Mouse (Mus musculus): ENCODE data around the gene Cacnb2. TPM values are rescaled to one million over a fixed set of nuclear protein-coding genes. Genes with fewer than 3 reads are reported as not detected.

Gene Cacnb2
- total and polyA plus RNA-seq, 2 experiments from 2014 or later, result 12.1 to 71.6 TPM

- no peak overlapping the region for H3K27ac ChIP-seq (ENCODE audit: low read depth)
- no peak overlapping the region for H3K9ac ChIP-seq (replicated peaks; ENCODE audit: low read depth, low read length)
- no peaks in the 10 kb centered on the region for H3K36me3 ChIP-seq (replicated peaks; ENCODE audit: control insufficient read depth, insufficient read depth, low read length)
- WGBS, result 47% methylated on average over 7 of the region's 7 CpGs
- no peak for ATAC-seq (ENCODE audit: insufficient read depth, low read depth)
- no peak for DNase-seq (ENCODE audit: low spot score)
- H3K4me1 ChIP-seq (ENCODE audit: control insufficient read depth, insufficient read depth), result no peaks in the 10 kb centered on the region; the same call in 1 of the 2 replicates
- no peaks in the 10 kb centered on the region for H3K9me3 ChIP-seq (replicated peaks; ENCODE audit: control insufficient read depth, low read length)
- peak overlapping the region; percentile 31 for H3K4me2 ChIP-seq (ENCODE audit: low read depth, low read length)
- no peaks in the 10 kb centered on the region for H3K27me3 ChIP-seq (ENCODE audit: control insufficient read depth, insufficient read depth, low read length)
- TF ChIP-seq EP300 (IDR thresholded peaks at IDR 0.05; ENCODE audit: low read depth) (no peak), CTCF (IDR thresholded peaks at IDR 0.05; ENCODE audit: low read depth) (no peak)
- H3K4me3 ChIP-seq (ENCODE audit: low read depth, low read length), result no peak overlapping the region
Observed at GRCm38 (mm10) chr2:14740359-14740758, 137.5 kb downstream of the Cacnb2 start.

- no peak overlapping the region for H3K4me3 ChIP-seq (ENCODE audit: low read depth, low read length)
- no peak overlapping the region for H3K27ac ChIP-seq (ENCODE audit: low read depth)
- no peak for DNase-seq (ENCODE audit: low spot score)
- no peaks in the 10 kb centered on the region for H3K27me3 ChIP-seq (ENCODE audit: control insufficient read depth, insufficient read depth, low read length)
- H3K36me3 ChIP-seq (replicated peaks; ENCODE audit: control insufficient read depth, insufficient read depth, low read length), result no peaks in the 10 kb centered on the region
- H3K4me1 ChIP-seq (ENCODE audit: control insufficient read depth, insufficient read depth), result no peaks in the 10 kb centered on the region
- WGBS, result 70% methylated on average over 1 of the region's 1 CpGs
- H3K9ac ChIP-seq (replicated peaks; ENCODE audit: low read depth, low read length), result no peak overlapping the region
- no peak for TF ChIP-seq EP300 (IDR thresholded peaks at IDR 0.05; ENCODE audit: low read depth)
- TF ChIP-seq CTCF (IDR thresholded peaks at IDR 0.05; ENCODE audit: low read depth), result no peak
- no peaks in the 10 kb centered on the region for H3K9me3 ChIP-seq (replicated peaks; ENCODE audit: control insufficient read depth, low read length)
- ATAC-seq (ENCODE audit: insufficient read depth, low read depth), result no peak
- no peak overlapping the region for H3K4me2 ChIP-seq (ENCODE audit: low read depth, low read length)
Observed at GRCm38 (mm10) chr2:14744761-14745160, 141.9 kb downstream of the Cacnb2 start.

- no peak overlapping the region for H3K4me2 ChIP-seq (ENCODE audit: low read depth, low read length)
- ATAC-seq (ENCODE audit: insufficient read depth, low read depth) (no peak), DNase-seq (ENCODE audit: low spot score) (no peak)
- H3K9ac ChIP-seq (replicated peaks; ENCODE audit: low read depth, low read length), result no peak overlapping the region
- H3K4me3 ChIP-seq (ENCODE audit: low read depth, low read length), result no peak overlapping the region
- peaks cover 6% of the 10 kb centered on the region; the same call in 1 of the 2 replicates for H3K4me1 ChIP-seq (ENCODE audit: control insufficient read depth, insufficient read depth)
- H3K27me3 ChIP-seq (ENCODE audit: control insufficient read depth, insufficient read depth, low read length), result no peaks in the 10 kb centered on the region
- WGBS, result 29% methylated on average over 4 of the region's 4 CpGs
- no peaks in the 10 kb centered on the region for H3K9me3 ChIP-seq (replicated peaks; ENCODE audit: control insufficient read depth, low read length)
- H3K27ac ChIP-seq (ENCODE audit: low read depth), result no peak overlapping the region
- TF ChIP-seq CTCF (IDR thresholded peaks at IDR 0.05; ENCODE audit: low read depth), result no peak
- TF ChIP-seq EP300 (IDR thresholded peaks at IDR 0.05; ENCODE audit: low read depth), result no peak
- H3K36me3 ChIP-seq (replicated peaks; ENCODE audit: control insufficient read depth, insufficient read depth, low read length), result no peaks in the 10 kb centered on the region
Observed at GRCm38 (mm10) chr2:14762846-14763245, 160.0 kb downstream of the Cacnb2 start.

GRCm38 (mm10) chr2:14763931-14764330 is 161.0 kb downstream of the Cacnb2 start:
- Histone ChIP-seq H3K4me2 (ENCODE audit: low read depth, low read length) (no peak overlapping the region), H3K9ac (replicated peaks; ENCODE audit: low read depth, low read length) (no peak overlapping the region), H3K4me3 (ENCODE audit: low read depth, low read length) (no peak overlapping the region), H3K4me1 (ENCODE audit: control insufficient read depth, insufficient read depth) (peaks cover 6% of the 10 kb centered on the region; the same call in 1 of the 2 replicates), H3K36me3 (replicated peaks; ENCODE audit: control insufficient read depth, insufficient read depth, low read length) (no peaks in the 10 kb centered on the region), H3K27me3 (ENCODE audit: control insufficient read depth, insufficient read depth, low read length) (no peaks in the 10 kb centered on the region), H3K27ac (ENCODE audit: low read depth) (no peak overlapping the region), H3K9me3 (replicated peaks; ENCODE audit: control insufficient read depth, low read length) (no peaks in the 10 kb centered on the region)
- WGBS, result 69% methylated on average over 6 of the region's 6 CpGs
- DNase-seq (ENCODE audit: low spot score) (no peak), ATAC-seq (ENCODE audit: insufficient read depth, low read depth) (no peak)
- no peak for TF ChIP-seq CTCF (IDR thresholded peaks at IDR 0.05; ENCODE audit: low read depth)
- no peak for TF ChIP-seq EP300 (IDR thresholded peaks at IDR 0.05; ENCODE audit: low read depth)

GRCm38 (mm10) chr2:14769448-14769847 is 166.6 kb downstream of the Cacnb2 start:
- H3K36me3 ChIP-seq (replicated peaks; ENCODE audit: control insufficient read depth, insufficient read depth, low read length), result no peaks in the 10 kb centered on the region

GRCm38 (mm10) chr2:14770635-14771034 is 167.7 kb downstream of the Cacnb2 start:
- Histone ChIP-seq H3K27me3 (ENCODE audit: control insufficient read depth, insufficient read depth, low read length) (no peaks in the 10 kb centered on the region), H3K4me3 (ENCODE audit: low read depth, low read length) (no peak overlapping the region), H3K9me3 (replicated peaks; ENCODE audit: control insufficient read depth, low read length) (no peaks in the 10 kb centered on the region), H3K36me3 (replicated peaks; ENCODE audit: control insufficient read depth, insufficient read depth, low read length) (no peaks in the 10 kb centered on the region), H3K27ac (ENCODE audit: low read depth) (no peak overlapping the region), H3K4me2 (ENCODE audit: low read depth, low read length) (no peak overlapping the region), H3K9ac (replicated peaks; ENCODE audit: low read depth, low read length) (no peak overlapping the region), H3K4me1 (ENCODE audit: control insufficient read depth, insufficient read depth) (no peaks in the 10 kb centered on the region; the same call in 1 of the 2 replicates)
- ATAC-seq (ENCODE audit: insufficient read depth, low read depth) (no peak), DNase-seq (ENCODE audit: low spot score) (no peak)
- no peak for TF ChIP-seq EP300 (IDR thresholded peaks at IDR 0.05; ENCODE audit: low read depth)
- TF ChIP-seq CTCF (IDR thresholded peaks at IDR 0.05; ENCODE audit: low read depth), result no peak
- 73% methylated on average over 4 of the region's 4 CpGs for WGBS

More at GRCm38 (mm10) chr2:14769448-14769847, 166.6 kb downstream of the Cacnb2 start:
- Histone ChIP-seq H3K27ac (ENCODE audit: low read depth) (no peak overlapping the region), H3K4me1 (ENCODE audit: control insufficient read depth, insufficient read depth) (peaks cover 2% of the 10 kb centered on the region; the same call in 1 of the 2 replicates), H3K4me3 (ENCODE audit: low read depth, low read length) (no peak overlapping the region), H3K9ac (replicated peaks; ENCODE audit: low read depth, low read length) (no peak overlapping the region), H3K4me2 (ENCODE audit: low read depth, low read length) (no peak overlapping the region), H3K9me3 (replicated peaks; ENCODE audit: control insufficient read depth, low read length) (no peaks in the 10 kb centered on the region), H3K27me3 (ENCODE audit: control insufficient read depth, insufficient read depth, low read length) (no peaks in the 10 kb centered on the region)
- 83% methylated on average over 1 of the region's 1 CpGs for WGBS
- no peak for ATAC-seq (ENCODE audit: insufficient read depth, low read depth)
- no peak for TF ChIP-seq CTCF (IDR thresholded peaks at IDR 0.05; ENCODE audit: low read depth)
- TF ChIP-seq EP300 (IDR thresholded peaks at IDR 0.05; ENCODE audit: low read depth), result no peak
- DNase-seq (ENCODE audit: low spot score), result no peak
